Mouse (Mus musculus): ENCODE measurements at regions not wholly inside any gene's neighbourhood (a gene's known extent, or its start where the extent isn't known, plus 50 kb on each side); places are given as distances from the start of the nearest gene placed in this dataset.

GRCm38 (mm10) chr1:164606141-164606754, 148.1 kb upstream of the Atp1b1 start:
- no peak overlapping the region for H3K27ac ChIP-seq (ENCODE audit: low read length)
- H3K27me3 ChIP-seq (ENCODE audit: control insufficient read depth, insufficient read depth, low read length), result no peaks in the 10 kb centered on the region
- no peak overlapping the region for H3K4me3 ChIP-seq (replicated peaks; ENCODE audit: low read length)
- ATAC-seq (ENCODE audit: insufficient read depth, low FRiP score), result no peak
- H3K4me1 ChIP-seq (ENCODE audit: control insufficient read depth, insufficient read depth, low read length), result no peaks in the 10 kb centered on the region
- H3K9ac ChIP-seq (ENCODE audit: low read length), result no peak overlapping the region
- no peak overlapping the region for H3K4me2 ChIP-seq (ENCODE audit: low read depth, low read length)
- H3K9me3 ChIP-seq (replicated peaks; ENCODE audit: control insufficient read depth, low read length), result no peaks in the 10 kb centered on the region
- H3K36me3 ChIP-seq (ENCODE audit: control insufficient read depth, insufficient read depth, low read length), result no peaks in the 10 kb centered on the region
- 66% methylated on average over 8 of the region's 8 CpGs for WGBS

GRCm38 (mm10) chr1:164603433-164603832, 145.3 kb upstream of the Atp1b1 start:
- no peaks in the 10 kb centered on the region for H3K4me1 ChIP-seq (ENCODE audit: control insufficient read depth, insufficient read depth, low read length)

GRCm38 (mm10) chr1:164602568-164602967, 144.4 kb upstream of the Atp1b1 start:
- Histone ChIP-seq H3K27ac (ENCODE audit: low read length) (no peak overlapping the region), H3K36me3 (ENCODE audit: control insufficient read depth, insufficient read depth, low read length) (no peaks in the 10 kb centered on the region), H3K27me3 (ENCODE audit: control insufficient read depth, insufficient read depth, low read length) (no peaks in the 10 kb centered on the region), H3K4me2 (ENCODE audit: low read depth, low read length) (no peak overlapping the region), H3K4me3 (replicated peaks; ENCODE audit: low read length) (no peak overlapping the region), H3K9me3 (replicated peaks; ENCODE audit: control insufficient read depth, low read length) (no peaks in the 10 kb centered on the region), H3K4me1 (ENCODE audit: control insufficient read depth, insufficient read depth, low read length) (no peaks in the 10 kb centered on the region), H3K9ac (ENCODE audit: low read length) (no peak overlapping the region)
- no peak for ATAC-seq (ENCODE audit: insufficient read depth, low FRiP score)
- 93% methylated on average over 5 of the region's 5 CpGs for WGBS

More at GRCm38 (mm10) chr1:164603433-164603832, 145.3 kb upstream of the Atp1b1 start:
- H3K36me3 ChIP-seq (ENCODE audit: control insufficient read depth, insufficient read depth, low read length), result no peaks in the 10 kb centered on the region
- H3K27ac ChIP-seq (ENCODE audit: low read length), result no peak overlapping the region
- H3K4me2 ChIP-seq (ENCODE audit: low read depth, low read length), result no peak overlapping the region
- H3K9ac ChIP-seq (ENCODE audit: low read length), result no peak overlapping the region
- H3K27me3 ChIP-seq (ENCODE audit: control insufficient read depth, insufficient read depth, low read length), result no peaks in the 10 kb centered on the region
- ATAC-seq (ENCODE audit: insufficient read depth, low FRiP score), result no peak
- 72% methylated on average over 3 of the region's 3 CpGs for WGBS
- H3K9me3 ChIP-seq (replicated peaks; ENCODE audit: control insufficient read depth, low read length), result no peaks in the 10 kb centered on the region
- H3K4me3 ChIP-seq (replicated peaks; ENCODE audit: low read length), result no peak overlapping the region

GRCm38 (mm10) chr1:164590205-164590613, 132.1 kb upstream of the Atp1b1 start:
- 84% methylated on average over 3 of the region's 3 CpGs for WGBS

GRCm38 (mm10) chr1:164586066-164586989, 128.2 kb upstream of the Atp1b1 start:
- Histone ChIP-seq H3K4me2 (ENCODE audit: low read depth, low read length) (no peak overlapping the region), H3K27ac (ENCODE audit: low read length) (no peak overlapping the region), H3K27me3 (ENCODE audit: control insufficient read depth, insufficient read depth, low read length) (no peaks in the 10 kb centered on the region), H3K4me3 (replicated peaks; ENCODE audit: low read length) (no peak overlapping the region), H3K9me3 (replicated peaks; ENCODE audit: control insufficient read depth, low read length) (no peaks in the 10 kb centered on the region), H3K4me1 (ENCODE audit: control insufficient read depth, insufficient read depth, low read length) (no peaks in the 10 kb centered on the region), H3K36me3 (ENCODE audit: control insufficient read depth, insufficient read depth, low read length) (no peaks in the 10 kb centered on the region), H3K9ac (ENCODE audit: low read length) (no peak overlapping the region)
- WGBS, result 43% methylated on average over 11 of the region's 11 CpGs
- ATAC-seq (ENCODE audit: insufficient read depth, low FRiP score), result no peak

More at GRCm38 (mm10) chr1:164590205-164590613, 132.1 kb upstream of the Atp1b1 start:
- no peak for ATAC-seq (ENCODE audit: insufficient read depth, low FRiP score)
- Histone ChIP-seq H3K4me2 (ENCODE audit: low read depth, low read length) (no peak overlapping the region), H3K9me3 (replicated peaks; ENCODE audit: control insufficient read depth, low read length) (no peaks in the 10 kb centered on the region), H3K9ac (ENCODE audit: low read length) (no peak overlapping the region), H3K27me3 (ENCODE audit: control insufficient read depth, insufficient read depth, low read length) (no peaks in the 10 kb centered on the region), H3K4me3 (replicated peaks; ENCODE audit: low read length) (no peak overlapping the region), H3K27ac (ENCODE audit: low read length) (no peak overlapping the region), H3K36me3 (ENCODE audit: control insufficient read depth, insufficient read depth, low read length) (no peaks in the 10 kb centered on the region), H3K4me1 (ENCODE audit: control insufficient read depth, insufficient read depth, low read length) (no peaks in the 10 kb centered on the region)

GRCm38 (mm10) chr1:164576856-164577489, 118.8 kb upstream of the Atp1b1 start:
- H3K27me3 ChIP-seq (ENCODE audit: control insufficient read depth, insufficient read depth, low read length), result no peaks in the 10 kb centered on the region
- WGBS, result 68% methylated on average over 14 of the region's 14 CpGs
- no peak overlapping the region for H3K9ac ChIP-seq (ENCODE audit: low read length)
- H3K36me3 ChIP-seq (ENCODE audit: control insufficient read depth, insufficient read depth, low read length), result no peaks in the 10 kb centered on the region
- no peaks in the 10 kb centered on the region for H3K9me3 ChIP-seq (replicated peaks; ENCODE audit: control insufficient read depth, low read length)
- no peaks in the 10 kb centered on the region for H3K4me1 ChIP-seq (ENCODE audit: control insufficient read depth, insufficient read depth, low read length)
- no peak overlapping the region for H3K4me2 ChIP-seq (ENCODE audit: low read depth, low read length)
- H3K27ac ChIP-seq (ENCODE audit: low read length), result no peak overlapping the region
- H3K4me3 ChIP-seq (replicated peaks; ENCODE audit: low read length), result no peak overlapping the region
- no peak for ATAC-seq (ENCODE audit: insufficient read depth, low FRiP score)

GRCm38 (mm10) chr1:164573639-164574038, 115.5 kb upstream of the Atp1b1 start:
- no peak overlapping the region for H3K4me2 ChIP-seq (ENCODE audit: low read depth, low read length)
- H3K4me3 ChIP-seq (replicated peaks; ENCODE audit: low read length), result no peak overlapping the region
- H3K36me3 ChIP-seq (ENCODE audit: control insufficient read depth, insufficient read depth, low read length), result no peaks in the 10 kb centered on the region
- no peak overlapping the region for H3K27ac ChIP-seq (ENCODE audit: low read length)
- H3K9ac ChIP-seq (ENCODE audit: low read length), result no peak overlapping the region
- H3K27me3 ChIP-seq (ENCODE audit: control insufficient read depth, insufficient read depth, low read length), result no peaks in the 10 kb centered on the region
- no peak for ATAC-seq (ENCODE audit: insufficient read depth, low FRiP score)
- 78% methylated on average over 5 of the region's 5 CpGs for WGBS
- H3K4me1 ChIP-seq (ENCODE audit: control insufficient read depth, insufficient read depth, low read length), result no peaks in the 10 kb centered on the region
- H3K9me3 ChIP-seq (replicated peaks; ENCODE audit: control insufficient read depth, low read length), result no peaks in the 10 kb centered on the region

- H3K4me3 ChIP-seq (replicated peaks; ENCODE audit: low read length), result no peak overlapping the region
- ATAC-seq (ENCODE audit: insufficient read depth, low FRiP score), result no peak
- no peaks in the 10 kb centered on the region for H3K4me1 ChIP-seq (ENCODE audit: control insufficient read depth, insufficient read depth, low read length)
- H3K27ac ChIP-seq (ENCODE audit: low read length), result no peak overlapping the region
- H3K9me3 ChIP-seq (replicated peaks; ENCODE audit: control insufficient read depth, low read length), result no peaks in the 10 kb centered on the region
- no peaks in the 10 kb centered on the region for H3K36me3 ChIP-seq (ENCODE audit: control insufficient read depth, insufficient read depth, low read length)
- no peak overlapping the region for H3K9ac ChIP-seq (ENCODE audit: low read length)
- no peak overlapping the region for H3K4me2 ChIP-seq (ENCODE audit: low read depth, low read length)
- no peaks in the 10 kb centered on the region for H3K27me3 ChIP-seq (ENCODE audit: control insufficient read depth, insufficient read depth, low read length)
- 23% methylated on average over 4 of the region's 4 CpGs for WGBS
These were observed 114.0 kb upstream of the Atp1b1 start for GRCm38 (mm10) chr1:164572183-164572582.

- Histone ChIP-seq H3K4me1 (ENCODE audit: control insufficient read depth, insufficient read depth, low read length) (no peaks in the 10 kb centered on the region), H3K9ac (ENCODE audit: low read length) (no peak overlapping the region), H3K4me2 (ENCODE audit: low read depth, low read length) (no peak overlapping the region), H3K9me3 (replicated peaks; ENCODE audit: control insufficient read depth, low read length) (no peaks in the 10 kb centered on the region), H3K27ac (ENCODE audit: low read length) (no peak overlapping the region), H3K36me3 (ENCODE audit: control insufficient read depth, insufficient read depth, low read length) (no peaks in the 10 kb centered on the region), H3K27me3 (ENCODE audit: control insufficient read depth, insufficient read depth, low read length) (no peaks in the 10 kb centered on the region), H3K4me3 (replicated peaks; ENCODE audit: low read length) (no peak overlapping the region)
- no peak for ATAC-seq (ENCODE audit: insufficient read depth, low FRiP score)
- WGBS, result 84% methylated on average over 5 of the region's 5 CpGs
These were observed 113.4 kb upstream of the Atp1b1 start for GRCm38 (mm10) chr1:164571496-164572078.
